Mouse (Mus musculus) thymus, adult 2 months (tissue): ENCODE results near the gene Ago1.

Experiments used
- CTCF ChIP-seq: fragments of 200-500 bp; IDR thresholded peaks from 2 replicates; pipeline ENCODE4 v1.5.1; 2012; ENCODE audit warnings: mild to moderate bottlenecking, control low read depth, low read length, moderate library complexity, borderline replicate concordance; ENCODE audit not compliant: control insufficient read depth, poor library complexity, insufficient read depth; ENCODE audit errors: extremely low read depth
- POLR2A ChIP-seq: fragments of 200-500 bp; IDR thresholded peaks from 2 replicates; pipeline ENCODE4 v1.6.1; 2012; ENCODE audit warnings: mild to moderate bottlenecking, low read length, control low read depth, moderate library complexity; ENCODE audit not compliant: control insufficient read depth, poor library complexity, insufficient read depth; ENCODE audit errors: extremely low read depth

DNA sequence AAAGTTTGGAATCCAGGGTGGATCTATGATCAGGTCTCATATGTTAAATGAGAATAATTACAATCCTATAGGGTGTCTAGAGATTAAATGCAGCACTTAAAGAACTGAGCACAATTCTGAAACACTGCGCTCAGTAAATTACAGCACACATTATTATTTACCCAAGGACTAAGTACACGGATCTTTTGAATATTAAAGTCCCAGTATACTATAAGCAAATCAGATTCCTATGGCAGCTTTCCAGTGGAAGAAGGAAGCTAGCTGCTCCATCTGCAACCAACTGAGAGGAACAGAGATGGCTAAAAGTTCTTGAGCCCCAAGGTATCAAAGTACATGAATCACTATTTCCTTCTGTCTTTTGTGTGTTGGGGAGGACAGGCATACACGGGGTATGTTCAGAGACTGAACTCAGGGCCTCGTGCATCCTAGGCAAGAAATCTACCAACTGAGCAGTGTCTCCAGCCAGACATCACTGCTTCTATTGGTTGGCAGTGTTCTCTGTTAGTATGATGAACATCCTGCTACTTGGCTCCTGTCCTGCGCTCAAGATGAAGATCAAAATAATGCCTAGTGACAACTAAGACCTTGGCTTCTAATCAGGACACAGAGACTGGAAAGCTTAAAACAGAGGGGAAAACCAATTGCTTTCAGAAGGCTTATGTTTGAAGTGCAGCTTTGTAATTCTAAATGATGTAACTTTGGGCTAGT lies 13.7 kb downstream of the Ago1 start:
- TF ChIP-seq POLR2A = no peak
- no peak for TF ChIP-seq CTCF
